Mouse (Mus musculus): ENCODE results near the gene Lrp1. TPM values are rescaled to one million over a fixed set of nuclear protein-coding genes. Genes with fewer than 3 reads are reported as not detected.

Lrp1 gene
- polyA plus RNA-seq, 1 experiment from 2014 or later, result 67.1 TPM

DNA sequence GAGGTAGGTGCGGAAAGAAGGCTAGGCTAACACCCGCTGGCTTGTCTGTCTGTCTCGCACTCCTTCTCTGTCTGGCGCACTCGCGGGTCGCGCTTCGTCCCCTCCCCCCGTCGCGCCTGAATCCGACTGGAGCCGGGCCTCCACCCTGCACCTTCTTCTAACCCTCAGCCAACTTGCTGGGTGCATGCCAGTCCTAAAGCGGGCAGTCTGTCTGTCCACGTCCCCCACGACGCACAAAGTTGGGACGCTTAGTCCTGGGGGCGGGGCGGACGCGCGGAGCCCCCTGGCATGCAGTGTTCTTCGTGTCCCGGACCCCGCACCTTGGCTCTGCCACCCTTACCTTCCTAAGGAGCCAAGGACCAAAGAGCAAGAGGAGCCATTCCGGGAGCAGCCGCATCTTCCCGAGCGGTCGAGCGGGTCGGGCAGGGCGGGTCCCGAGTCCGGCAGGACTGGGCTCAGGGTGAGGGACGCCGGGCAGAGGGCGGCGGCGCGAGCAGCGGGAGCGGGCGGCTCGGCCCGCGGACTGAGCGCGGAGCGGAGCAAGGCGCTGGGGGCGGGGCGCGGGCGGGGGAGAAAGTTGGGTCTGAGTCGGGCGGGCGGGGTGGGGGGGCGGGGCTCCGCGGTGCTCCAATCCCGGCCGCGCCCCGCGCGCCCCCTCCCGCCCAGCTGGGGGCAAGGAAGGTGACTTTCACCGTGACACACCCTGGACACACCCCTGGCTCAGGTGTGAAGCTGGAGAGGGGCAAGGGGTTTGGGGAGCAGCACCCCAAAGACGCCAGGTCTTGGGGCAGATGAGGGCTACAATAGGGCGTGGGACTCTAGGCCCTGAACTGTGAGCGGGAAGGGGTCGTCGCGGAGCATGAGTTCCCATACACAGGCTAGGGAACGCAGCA, 86.7 kb downstream of the Lrp1 start, which contains the start of gene Nxph4:
Gene Nxph4 (minus strand): TSS at position 524 of the 893 bp plus-strand sequence.
- H3K27ac ChIP-seq (ENCODE audit: low read depth, low read length), result peak within 1 kb of the TSS; percentile 88
- peak; percentile 26 for ATAC-seq (ENCODE audit: low FRiP score)
- under 1% methylated on average over 52 of the region's 78 CpGs for WGBS

GRCm38 (mm10) chr10:127531548-127531947, 89.4 kb downstream of the Lrp1 start:
- Histone ChIP-seq H3K4me1 (replicated peaks; ENCODE audit: control insufficient read depth, insufficient read depth, low read length) (peaks cover 20% of the 10 kb centered on the region), H3K27me3 (ENCODE audit: control insufficient read depth, insufficient read depth, low read length) (peaks cover 95% of the 10 kb centered on the region), H3K9me3 (ENCODE audit: control insufficient read depth, low read length) (no peaks in the 10 kb centered on the region), H3K36me3 (ENCODE audit: control insufficient read depth, insufficient read depth, low read length) (no peaks in the 10 kb centered on the region), H3K27ac (ENCODE audit: low read depth, low read length) (peak overlapping the region; percentile 81), H3K9ac (ENCODE audit: low read depth, low read length) (peak overlapping the region; percentile 49), H3K4me2 (replicated peaks; ENCODE audit: low read depth, low read length) (peak overlapping the region; percentile 77), H3K4me3 (ENCODE audit: low read depth, low read length) (peak overlapping the region; percentile 58)
- ATAC-seq (ENCODE audit: low FRiP score) (no peak), DNase-seq (ENCODE audit: low spot score) (peak; percentile 37)
- WGBS, result 0% methylated on average over 4 of the region's 4 CpGs

More for the DNA sequence above, 86.7 kb downstream of the Lrp1 start, which contains the start of gene Nxph4:
- DNase-seq (ENCODE audit: low spot score), result peak; percentile 43
- H3K9me3 ChIP-seq (ENCODE audit: control insufficient read depth, low read length), result no peaks in the 10 kb centered on the region
- H3K4me3 ChIP-seq (ENCODE audit: low read depth, low read length), result peak within 1 kb of the TSS; percentile 58
- H3K4me1 ChIP-seq (replicated peaks; ENCODE audit: control insufficient read depth, insufficient read depth, low read length), result peaks cover 13% of the 10 kb centered on the region
- peak within 1 kb of the TSS; percentile 77 for H3K4me2 ChIP-seq (replicated peaks; ENCODE audit: low read depth, low read length)
- H3K27me3 ChIP-seq (ENCODE audit: control insufficient read depth, insufficient read depth, low read length), result peaks cover 71% of the 10 kb centered on the region
- peak within 1 kb of the TSS; percentile 71 for H3K9ac ChIP-seq (ENCODE audit: low read depth, low read length)
- no peaks in the 10 kb centered on the region; the same call in 1 of the 2 replicates for H3K36me3 ChIP-seq (ENCODE audit: control insufficient read depth, insufficient read depth, low read length)

GRCm38 (mm10) chr10:127530945-127531344, 90.0 kb downstream of the Lrp1 start:
- H3K9ac ChIP-seq (ENCODE audit: low read depth, low read length), result peak overlapping the region; percentile 49
- no peaks in the 10 kb centered on the region for H3K9me3 ChIP-seq (ENCODE audit: control insufficient read depth, low read length)
- peak overlapping the region; percentile 81 for H3K27ac ChIP-seq (ENCODE audit: low read depth, low read length)
- H3K4me3 ChIP-seq (ENCODE audit: low read depth, low read length), result peak overlapping the region; percentile 58
- no peaks in the 10 kb centered on the region for H3K36me3 ChIP-seq (ENCODE audit: control insufficient read depth, insufficient read depth, low read length)
- DNase-seq (ENCODE audit: low spot score), result no peak
- H3K4me1 ChIP-seq (replicated peaks; ENCODE audit: control insufficient read depth, insufficient read depth, low read length), result peaks cover 24% of the 10 kb centered on the region
- under 1% methylated on average over 12 of the region's 25 CpGs for WGBS
- H3K27me3 ChIP-seq (ENCODE audit: control insufficient read depth, insufficient read depth, low read length), result peaks cover 95% of the 10 kb centered on the region
- ATAC-seq (ENCODE audit: low FRiP score), result no peak
- peak overlapping the region; percentile 77 for H3K4me2 ChIP-seq (replicated peaks; ENCODE audit: low read depth, low read length)

- no peaks in the 10 kb centered on the region for H3K36me3 ChIP-seq (ENCODE audit: control insufficient read depth, insufficient read depth, low read length)
- ATAC-seq (ENCODE audit: low FRiP score) (peak; percentile 59), DNase-seq (ENCODE audit: low spot score) (peak; percentile 63)
- no peak overlapping the region for H3K4me3 ChIP-seq (ENCODE audit: low read depth, low read length)
- H3K4me2 ChIP-seq (replicated peaks; ENCODE audit: low read depth, low read length), result peak overlapping the region; percentile 35
- peaks cover 85% of the 10 kb centered on the region for H3K27me3 ChIP-seq (ENCODE audit: control insufficient read depth, insufficient read depth, low read length)
- 0% methylated on average over 17 of the region's 17 CpGs for WGBS
- peak overlapping the region; percentile 45; the same call in 1 of the 2 replicates for H3K9ac ChIP-seq (ENCODE audit: low read depth, low read length)
- no peaks in the 10 kb centered on the region for H3K9me3 ChIP-seq (ENCODE audit: control insufficient read depth, low read length)
- H3K4me1 ChIP-seq (replicated peaks; ENCODE audit: control insufficient read depth, insufficient read depth, low read length), result peaks cover 21% of the 10 kb centered on the region
- peak overlapping the region; percentile 90 for H3K27ac ChIP-seq (ENCODE audit: low read depth, low read length)
Observed at GRCm38 (mm10) chr10:127527481-127527880, 93.5 kb downstream of the Lrp1 start.

DNA sequence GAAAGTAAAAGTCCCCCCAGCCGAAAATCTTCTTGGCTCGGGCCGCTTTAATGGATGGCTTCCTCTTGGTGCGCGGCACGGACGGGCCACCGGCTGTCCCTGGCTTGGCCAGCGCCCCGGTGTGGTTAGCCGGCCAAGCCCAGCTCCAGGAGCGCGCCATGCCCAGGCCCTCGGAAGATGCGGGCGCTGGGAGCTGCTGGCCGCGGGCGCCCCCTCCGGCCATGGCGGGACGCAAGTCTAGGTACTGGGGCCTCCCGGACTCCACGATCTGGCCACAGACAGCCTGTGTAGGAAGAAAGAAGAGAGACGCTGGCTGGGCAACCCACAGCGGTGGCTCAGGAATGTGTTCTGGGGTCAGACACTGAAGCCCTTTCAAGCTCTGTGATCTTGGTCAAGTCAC, 94.3 kb downstream of the Lrp1 start:
- Histone ChIP-seq H3K27ac (ENCODE audit: low read depth, low read length) (peak overlapping the region; percentile 90), H3K36me3 (ENCODE audit: control insufficient read depth, insufficient read depth, low read length) (no peaks in the 10 kb centered on the region), H3K4me3 (ENCODE audit: low read depth, low read length) (peak overlapping the region; percentile 21), H3K4me1 (replicated peaks; ENCODE audit: control insufficient read depth, insufficient read depth, low read length) (peaks cover 21% of the 10 kb centered on the region), H3K9ac (ENCODE audit: low read depth, low read length) (peak overlapping the region; percentile 37; the same call in 1 of the 2 replicates), H3K27me3 (ENCODE audit: control insufficient read depth, insufficient read depth, low read length) (peaks cover 78% of the 10 kb centered on the region), H3K9me3 (ENCODE audit: control insufficient read depth, low read length) (no peaks in the 10 kb centered on the region), H3K4me2 (replicated peaks; ENCODE audit: low read depth, low read length) (peak overlapping the region; percentile 35)
- ATAC-seq (ENCODE audit: low FRiP score) (no peak), DNase-seq (ENCODE audit: low spot score) (peak; percentile 80)
- under 1% methylated on average over 26 of the region's 26 CpGs for WGBS

DNA sequence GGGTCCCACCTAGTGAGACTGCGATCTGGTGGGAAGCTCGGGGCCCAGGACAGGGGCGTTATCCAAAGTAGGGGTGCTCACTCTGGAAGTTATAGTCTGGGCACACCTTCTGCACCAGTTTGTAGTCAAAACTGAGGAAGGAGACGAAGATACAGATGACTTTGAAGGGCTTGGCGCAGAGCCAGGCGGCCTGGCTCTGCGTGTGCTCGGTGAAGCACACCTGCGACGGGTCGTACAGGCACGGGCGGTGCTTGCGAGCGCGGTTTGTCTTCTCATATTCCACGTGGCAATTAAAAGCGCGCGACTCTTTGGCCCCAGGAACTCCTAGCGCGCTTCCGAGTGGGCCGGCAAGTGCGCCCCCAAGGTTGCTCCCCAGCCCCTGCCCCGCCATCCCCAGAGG, 94.9 kb downstream of the Lrp1 start:
- WGBS, result 2% methylated on average over 26 of the region's 26 CpGs
- ATAC-seq (ENCODE audit: low FRiP score) (no peak), DNase-seq (ENCODE audit: low spot score) (peak; percentile 38)
- Histone ChIP-seq H3K9me3 (ENCODE audit: control insufficient read depth, low read length) (no peaks in the 10 kb centered on the region), H3K4me3 (ENCODE audit: low read depth, low read length) (peak overlapping the region; percentile 21), H3K27ac (ENCODE audit: low read depth, low read length) (peak overlapping the region; percentile 36; the same call in 1 of the 2 replicates), H3K4me1 (replicated peaks; ENCODE audit: control insufficient read depth, insufficient read depth, low read length) (peaks cover 26% of the 10 kb centered on the region), H3K27me3 (ENCODE audit: control insufficient read depth, insufficient read depth, low read length) (peaks cover 72% of the 10 kb centered on the region), H3K9ac (ENCODE audit: low read depth, low read length) (peak overlapping the region; percentile 37), H3K36me3 (ENCODE audit: control insufficient read depth, insufficient read depth, low read length) (no peaks in the 10 kb centered on the region), H3K4me2 (replicated peaks; ENCODE audit: low read depth, low read length) (peak overlapping the region; percentile 35)

- Histone ChIP-seq H3K9me3 (ENCODE audit: control insufficient read depth, low read length) (no peaks in the 10 kb centered on the region), H3K9ac (ENCODE audit: low read depth, low read length) (no peak overlapping the region), H3K36me3 (ENCODE audit: control insufficient read depth, insufficient read depth, low read length) (no peaks in the 10 kb centered on the region), H3K4me3 (ENCODE audit: low read depth, low read length) (no peak overlapping the region), H3K4me2 (replicated peaks; ENCODE audit: low read depth, low read length) (0 out of 2 replicates have a peak overlapping the region, but pooled peaks have one; percentile 8), H3K27me3 (ENCODE audit: control insufficient read depth, insufficient read depth, low read length) (peaks cover 59% of the 10 kb centered on the region), H3K4me1 (replicated peaks; ENCODE audit: control insufficient read depth, insufficient read depth, low read length) (peaks cover 27% of the 10 kb centered on the region), H3K27ac (ENCODE audit: low read depth, low read length) (peak overlapping the region; percentile 6)
- DNase-seq (ENCODE audit: low spot score) (peak; percentile 55), ATAC-seq (ENCODE audit: low FRiP score) (no peak)
- 1% methylated on average over 19 of the region's 23 CpGs for WGBS
Observed at GRCm38 (mm10) chr10:127524646-127525255, 96.2 kb downstream of the Lrp1 start.

GRCm38 (mm10) chr10:127522088-127522581, 98.8 kb downstream of the Lrp1 start, which contains the start of gene Shmt2:
Gene Shmt2 (minus strand): TSS chr10:127522444.
- Histone ChIP-seq H3K9ac (ENCODE audit: low read depth, low read length) (peak within 1 kb of the TSS; percentile 42), H3K4me2 (replicated peaks; ENCODE audit: low read depth, low read length) (peak within 1 kb of the TSS; percentile 80), H3K36me3 (ENCODE audit: control insufficient read depth, insufficient read depth, low read length) (peaks cover 3% of the 10 kb centered on the region; the same call in 1 of the 2 replicates), H3K4me3 (ENCODE audit: low read depth, low read length) (peak within 1 kb of the TSS; percentile 47), H3K27ac (ENCODE audit: low read depth, low read length) (no peak within 1 kb of the TSS), H3K4me1 (replicated peaks; ENCODE audit: control insufficient read depth, insufficient read depth, low read length) (peaks cover 25% of the 10 kb centered on the region), H3K9me3 (ENCODE audit: control insufficient read depth, low read length) (no peaks in the 10 kb centered on the region), H3K27me3 (ENCODE audit: control insufficient read depth, insufficient read depth, low read length) (peaks cover 38% of the 10 kb centered on the region)
- DNase-seq (ENCODE audit: low spot score), result peak; percentile 95
- under 1% methylated on average over 21 of the region's 21 CpGs for whole genome bisulfite sequencing
- peak; percentile 59 for ATAC-seq (ENCODE audit: low FRiP score)
